Mouse (Mus musculus) c-Kit-negative CD71-positive TER-119-positive erythroid progenitor cells, embryonic 14.5 days (primary cell): ENCODE measurements at regions not wholly inside any gene's neighbourhood (a gene's known extent, or its start where the extent isn't known, plus 50 kb on each side); places are given as distances from the start of the nearest gene placed in this dataset.

Experiments used
- DNase-seq: peaks from one replicate; pipeline ENCODE4 v3.0.0-alpha.2; 2013; ENCODE audit warnings: low read depth, low spot score

DNA sequence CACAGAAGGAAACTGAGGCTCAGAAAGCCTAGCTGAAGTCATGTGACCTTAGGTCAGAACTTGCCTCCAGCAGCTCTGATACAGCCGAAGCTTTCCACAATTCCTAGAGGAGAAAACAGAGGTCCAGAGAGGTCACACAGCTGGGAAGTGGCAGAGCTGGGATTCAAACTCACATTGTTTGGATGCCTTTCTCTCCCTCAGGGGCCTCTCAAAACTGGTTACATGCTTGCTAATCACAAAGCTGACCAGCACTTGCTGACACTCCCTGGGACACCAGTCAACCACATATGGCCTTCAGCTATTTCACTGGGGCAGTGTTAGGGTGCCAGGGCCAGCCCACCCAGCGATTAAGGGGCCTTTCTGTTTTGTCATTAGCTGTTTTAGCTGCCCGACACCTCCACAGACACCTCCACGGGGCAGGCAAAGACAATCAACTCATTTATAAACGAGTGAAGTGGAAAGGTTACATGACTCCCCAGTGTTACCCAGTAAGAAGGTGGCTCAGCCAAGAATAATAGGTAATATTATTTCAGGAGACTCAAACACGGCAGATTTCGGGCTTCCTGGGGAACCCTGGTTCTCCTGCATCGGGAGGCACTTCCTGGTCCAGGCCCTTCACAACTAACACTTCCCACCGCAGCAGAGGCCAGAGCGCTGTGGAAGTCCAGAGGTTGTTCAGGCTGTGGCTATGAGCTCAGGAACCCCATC is 71.4 kb downstream of the 2410131K14Rik start:
- DNase-seq = no peak

DNA sequence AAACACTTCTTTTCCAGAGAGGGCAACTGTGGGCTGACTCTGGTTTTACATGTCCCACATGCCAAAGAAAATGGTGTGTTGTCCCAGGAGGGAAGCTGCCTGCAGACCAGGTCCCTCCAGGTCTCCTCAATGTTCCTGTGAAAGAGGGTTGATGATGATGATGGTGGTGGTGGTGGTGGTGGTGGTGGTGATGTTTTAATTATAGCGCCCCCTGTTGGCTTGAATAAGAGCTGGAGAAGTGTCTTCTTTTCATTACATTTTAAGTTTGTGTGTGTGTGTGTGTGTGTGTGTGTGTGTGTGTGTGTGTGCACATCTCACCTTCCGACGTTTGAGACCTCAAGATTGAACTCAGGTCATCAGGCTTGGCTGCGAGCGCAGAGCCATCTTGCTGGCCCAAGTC is 73.0 kb downstream of the 2410131K14Rik start:
- no peak for DNase-seq

DNA sequence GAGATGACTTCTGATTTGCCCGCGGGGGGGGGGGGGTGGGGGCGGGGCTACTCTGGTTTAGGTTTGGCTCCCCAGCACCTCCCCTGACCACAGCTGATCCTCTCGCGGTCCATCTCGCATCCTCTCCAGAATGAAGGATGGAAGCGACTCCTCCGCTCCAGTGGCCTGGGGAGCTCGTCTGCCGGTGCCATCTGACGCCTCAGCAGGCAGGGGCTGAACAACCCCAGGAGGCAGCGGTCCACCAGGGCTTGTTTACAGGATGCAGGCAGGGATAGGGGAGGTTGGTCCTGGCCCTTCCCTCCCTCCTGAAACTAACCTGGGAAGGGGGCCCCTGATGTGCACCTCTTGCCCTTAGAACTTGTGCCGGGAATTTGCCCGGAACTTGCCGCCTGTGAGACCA is 73.9 kb downstream of the 2410131K14Rik start:
- no peak for DNase-seq

DNA sequence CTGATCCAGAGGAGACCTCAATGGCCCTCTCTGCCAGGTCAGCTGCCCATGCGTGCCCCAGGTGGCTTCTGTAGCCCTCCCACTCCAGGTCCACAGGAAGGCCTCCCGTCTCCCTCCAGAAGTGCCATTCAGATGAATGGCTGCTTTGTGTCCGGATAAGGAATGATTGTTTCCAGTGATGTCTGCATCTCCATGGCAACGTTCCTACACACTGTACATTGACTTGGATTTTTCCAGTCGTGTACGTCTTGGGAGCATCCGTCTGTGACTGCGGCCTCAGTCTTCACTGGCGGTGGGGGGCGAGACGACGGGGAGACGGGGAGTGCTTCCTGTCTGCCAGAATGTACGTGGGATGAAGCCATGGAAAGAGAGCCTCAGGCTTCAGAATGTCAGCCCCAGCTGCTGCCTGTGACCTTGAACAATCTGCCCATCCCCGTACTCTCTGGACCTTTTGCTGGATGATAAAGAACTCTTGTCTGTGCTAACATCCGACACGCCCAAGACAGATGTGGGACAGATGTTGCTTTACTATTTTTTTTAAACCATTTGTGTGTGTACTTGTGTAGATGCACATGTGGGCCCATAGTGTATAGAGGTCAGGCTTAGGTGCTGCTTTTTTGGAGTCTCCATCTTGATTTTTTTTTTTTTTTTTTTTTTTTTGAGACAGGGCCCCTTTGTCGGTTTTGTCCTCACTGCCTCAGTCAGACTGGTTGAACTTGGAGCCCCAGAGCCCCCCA is 76.9 kb downstream of the 2410131K14Rik start:
- no peak for DNase-seq

DNA sequence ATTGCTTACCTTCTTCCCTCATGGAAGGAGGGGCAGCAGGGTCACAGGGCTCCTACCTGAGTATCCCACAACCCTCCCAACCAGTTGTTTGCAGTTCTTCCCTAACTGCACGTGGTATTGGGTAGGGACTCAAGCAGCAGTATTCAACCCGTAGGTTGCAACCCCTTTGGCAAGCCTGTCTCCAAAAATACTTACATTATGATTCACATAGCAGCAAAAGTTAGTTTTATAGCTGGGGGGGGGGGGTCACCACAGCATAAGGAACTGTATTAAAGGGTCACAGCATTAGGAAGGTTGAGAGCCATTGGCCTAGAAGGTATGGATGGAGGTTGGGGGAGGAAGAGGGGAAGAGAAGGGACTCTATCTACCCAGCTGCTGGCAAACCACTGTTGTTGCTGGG is 78.1 kb downstream of the 2410131K14Rik start:
- no peak for DNase-seq

DNA sequence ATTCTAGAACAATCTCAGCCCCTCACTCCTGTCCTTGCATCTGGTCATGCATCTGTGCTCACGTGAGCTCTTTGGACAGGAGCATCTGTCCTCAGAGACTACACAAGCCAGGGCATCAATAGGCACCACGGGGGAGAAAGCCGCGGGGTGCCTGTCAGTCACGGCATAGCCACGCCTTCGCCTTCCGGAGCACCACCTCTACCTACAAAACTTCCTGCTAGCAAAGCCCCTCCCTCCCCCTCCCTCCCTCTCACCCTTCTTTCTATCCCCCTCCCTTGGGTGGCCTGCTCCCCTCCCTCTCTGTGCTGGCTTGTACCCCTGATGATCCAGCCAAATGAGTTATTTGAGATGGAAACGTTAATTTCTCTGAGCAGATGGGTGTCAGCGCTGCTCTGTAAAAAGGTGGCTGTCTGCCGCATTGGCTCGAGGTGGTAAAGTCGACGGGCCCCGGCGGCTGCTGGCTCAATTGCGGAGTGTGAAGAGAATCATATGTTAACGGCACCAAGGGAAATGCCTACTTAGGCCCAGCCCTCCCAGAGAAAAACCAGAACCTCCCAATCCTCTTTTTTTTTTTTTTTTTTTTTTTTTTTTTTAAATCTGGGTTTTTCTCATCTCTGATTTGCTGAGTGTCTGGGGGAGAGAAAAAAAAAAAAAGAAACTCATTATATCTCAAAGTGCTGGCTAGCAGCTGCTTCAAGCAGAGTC is 82.0 kb downstream of the 2410131K14Rik start:
- DNase-seq = no peak

DNA sequence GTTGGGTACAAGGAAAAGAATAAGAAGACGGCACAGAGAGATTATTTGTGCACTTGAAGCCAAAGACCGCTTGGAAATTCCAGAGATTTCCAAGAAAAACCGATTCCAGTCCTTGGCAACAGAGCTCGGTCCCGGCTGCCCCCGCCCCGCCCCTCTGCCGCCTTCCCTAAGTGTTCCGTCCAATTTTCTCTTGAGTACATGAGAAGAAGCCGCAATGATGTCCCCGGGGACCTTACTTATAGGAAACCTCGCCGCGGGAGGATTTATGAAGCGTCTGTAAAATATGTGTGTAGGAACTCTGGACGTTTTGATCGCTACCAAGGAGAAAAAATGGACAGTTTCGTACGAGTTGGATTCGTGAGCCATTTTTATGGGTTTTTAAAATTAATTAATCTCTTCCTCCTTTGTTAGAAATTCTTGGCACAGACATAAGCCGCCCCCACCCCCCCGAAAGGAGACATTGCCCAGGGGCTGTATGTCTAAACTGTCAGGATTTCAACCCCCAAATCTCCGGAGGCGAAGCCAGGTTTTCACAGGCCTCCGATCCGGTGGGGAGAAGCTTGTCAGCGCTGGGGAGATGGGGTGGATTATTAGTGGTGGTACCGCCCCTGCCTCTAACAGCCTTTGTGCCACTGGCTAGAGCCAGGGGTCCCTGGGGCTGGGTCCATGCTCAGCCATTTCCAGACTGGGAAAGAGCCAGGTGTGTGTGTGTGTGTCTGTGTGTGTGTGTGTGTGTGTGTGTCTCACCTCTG is 83.1 kb downstream of the 2410131K14Rik start:
- no peak for DNase-seq

DNA sequence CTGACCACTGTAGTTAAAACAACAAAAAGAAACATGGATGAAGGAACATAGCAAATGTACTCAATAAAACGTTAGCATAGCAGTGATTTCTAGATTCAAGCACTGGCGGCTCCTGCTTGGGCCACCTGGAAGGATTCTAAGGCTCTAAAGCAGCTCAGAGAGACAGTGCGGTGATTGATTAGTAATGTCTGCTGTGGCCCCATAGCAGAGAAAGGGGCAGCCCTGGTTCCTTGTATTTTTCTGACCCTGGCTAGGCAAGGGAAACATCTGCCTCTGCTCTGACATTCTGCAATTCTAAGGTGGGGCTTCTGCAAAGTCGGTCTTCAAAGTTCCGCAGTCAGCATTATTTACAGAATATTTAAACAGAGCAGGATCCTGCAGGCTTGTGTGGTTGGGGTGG is 84.1 kb downstream of the 2410131K14Rik start:
- DNase-seq = no peak

DNA sequence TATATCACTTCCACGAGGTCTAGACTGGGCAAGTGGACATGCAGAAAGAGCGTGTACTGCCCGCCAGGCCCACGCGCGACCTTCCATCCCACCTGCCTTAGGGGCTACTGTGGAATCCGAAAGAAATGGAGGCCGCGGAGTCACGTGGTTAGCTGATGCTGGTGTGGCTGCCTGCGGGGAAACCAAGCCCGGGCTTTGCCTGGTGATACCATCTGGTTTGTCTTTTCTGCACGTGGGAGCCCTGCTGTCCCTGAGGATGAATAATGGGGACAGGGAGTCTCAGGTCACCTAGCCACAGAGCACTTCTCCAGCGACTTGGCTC is 86.2 kb downstream of the 2410131K14Rik start:
- no peak for DNase-seq

DNA sequence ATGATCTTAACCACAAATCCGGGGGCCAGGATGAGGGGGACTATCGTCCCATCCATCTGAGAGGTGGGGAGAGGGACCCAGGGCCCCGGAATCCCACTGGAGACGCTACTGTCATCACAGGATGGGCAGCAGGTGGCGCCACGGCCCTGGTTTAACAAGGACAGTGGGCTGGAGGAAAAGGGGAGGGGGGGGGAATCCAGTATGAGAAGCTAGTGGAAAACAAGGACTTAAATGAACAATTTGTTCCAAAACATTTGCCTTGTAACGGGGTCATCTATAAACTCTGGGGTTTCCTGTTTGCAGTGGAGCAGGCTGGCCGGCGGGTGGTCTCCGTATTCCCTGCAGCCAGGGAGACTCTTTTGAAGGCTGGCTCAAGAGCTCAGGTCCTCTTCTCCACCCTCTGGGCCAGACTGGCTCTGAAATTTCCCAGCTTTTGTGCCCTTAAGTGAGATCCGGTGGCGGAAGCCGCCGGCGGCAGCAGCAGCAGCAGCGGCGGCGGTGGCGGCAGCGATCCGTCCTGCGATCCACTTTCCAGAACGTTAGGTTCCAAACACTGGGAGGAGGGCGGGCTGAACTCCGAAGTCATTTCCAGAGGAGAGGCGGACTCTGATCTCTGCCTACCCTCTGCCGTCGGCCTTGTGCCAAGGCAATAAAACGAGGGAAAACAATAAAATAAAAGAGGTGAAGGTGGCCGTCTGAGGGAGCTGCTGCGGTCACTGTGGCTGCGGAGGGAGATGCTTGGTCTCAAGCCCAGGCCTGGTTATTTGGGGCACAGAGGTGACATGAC is 86.8 kb downstream of the 2410131K14Rik start:
- DNase-seq = no peak

DNA sequence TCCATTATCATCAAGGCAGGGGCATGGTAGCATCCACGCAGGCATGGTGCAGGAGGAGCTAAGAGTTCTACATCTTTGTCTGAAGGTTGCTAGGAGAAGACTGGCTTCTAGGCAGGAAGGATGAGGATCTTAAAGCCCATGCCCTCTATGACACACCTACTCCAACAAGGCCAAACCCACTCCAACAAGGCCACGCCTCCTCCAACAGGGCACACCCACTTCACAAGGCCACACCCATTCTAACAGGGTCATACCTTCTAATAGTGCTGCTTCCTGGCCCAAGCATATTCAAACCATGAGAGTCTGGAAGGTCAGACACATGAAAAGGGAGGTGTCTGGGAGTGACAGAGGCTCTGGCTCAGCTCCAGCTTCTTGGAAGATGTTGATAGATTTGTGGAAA is 89.0 kb downstream of the 2410131K14Rik start:
- DNase-seq = no peak

DNA sequence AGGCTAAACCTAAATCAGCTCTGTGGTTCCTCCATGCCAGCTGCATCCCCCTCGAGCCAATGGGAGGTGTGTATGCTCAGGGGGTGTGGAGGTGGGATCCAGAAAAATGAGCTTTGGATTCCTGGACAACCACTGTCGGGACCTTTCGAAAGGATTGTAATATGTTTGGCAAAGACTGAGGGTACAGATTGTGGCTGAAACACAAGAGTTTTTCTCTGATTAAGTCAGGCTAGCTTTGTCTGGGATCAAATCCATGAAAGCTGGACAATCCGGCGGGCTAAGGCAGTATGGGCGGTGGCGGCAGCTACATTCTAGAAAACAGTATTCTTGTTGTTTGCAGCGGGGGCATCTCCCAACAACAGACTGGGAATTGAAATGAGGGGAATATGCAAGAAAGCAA is 93.2 kb downstream of the 2410131K14Rik start:
- DNase-seq = no peak

DNA sequence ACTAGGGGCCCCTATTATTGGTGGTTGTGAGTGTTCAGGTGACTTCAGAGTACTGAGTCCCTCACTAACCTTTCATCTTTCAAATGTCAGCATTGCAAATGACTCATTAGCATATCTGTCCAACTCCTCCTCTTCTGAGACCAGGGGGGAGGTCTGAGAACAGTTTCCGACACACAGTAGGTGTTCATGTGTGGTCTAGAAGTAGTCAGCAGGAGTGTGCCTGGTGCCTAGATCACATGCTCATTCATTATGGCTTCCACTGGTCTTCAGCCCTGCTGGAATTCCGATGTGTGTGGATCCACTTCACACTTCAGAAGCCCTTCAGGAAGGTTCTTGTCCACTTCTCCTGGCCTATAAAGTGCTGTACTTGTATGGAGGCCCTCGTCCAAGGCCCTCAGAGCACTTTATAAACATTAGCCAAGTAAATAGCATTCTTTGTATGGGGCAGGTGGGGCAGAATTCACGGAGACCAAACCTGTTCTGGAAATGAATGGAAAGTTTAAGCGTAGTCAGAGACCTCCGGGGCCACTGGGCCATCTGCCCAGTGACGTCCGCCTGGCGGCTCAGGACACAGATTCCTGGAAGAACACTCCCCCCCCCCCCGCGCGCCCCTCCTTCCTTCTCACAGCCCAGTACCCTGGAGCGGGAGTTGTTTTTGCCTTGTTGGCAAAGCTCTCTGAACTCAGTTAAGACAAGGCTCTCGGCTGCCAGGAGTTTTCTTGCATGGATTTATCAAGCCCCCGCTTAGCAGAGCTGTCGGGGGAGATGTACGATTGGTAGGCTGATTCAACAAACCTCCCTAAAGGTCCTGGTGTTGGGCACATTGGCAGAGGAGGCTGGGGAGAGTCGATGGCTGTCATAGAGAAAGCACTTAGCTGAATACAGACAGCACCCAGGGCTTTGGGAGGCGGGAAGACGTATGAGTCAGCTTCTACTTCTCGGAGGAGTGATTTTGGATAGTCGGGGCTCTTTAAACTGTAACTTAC is 94.9 kb downstream of the 2410131K14Rik start:
- DNase-seq = no peak

DNA sequence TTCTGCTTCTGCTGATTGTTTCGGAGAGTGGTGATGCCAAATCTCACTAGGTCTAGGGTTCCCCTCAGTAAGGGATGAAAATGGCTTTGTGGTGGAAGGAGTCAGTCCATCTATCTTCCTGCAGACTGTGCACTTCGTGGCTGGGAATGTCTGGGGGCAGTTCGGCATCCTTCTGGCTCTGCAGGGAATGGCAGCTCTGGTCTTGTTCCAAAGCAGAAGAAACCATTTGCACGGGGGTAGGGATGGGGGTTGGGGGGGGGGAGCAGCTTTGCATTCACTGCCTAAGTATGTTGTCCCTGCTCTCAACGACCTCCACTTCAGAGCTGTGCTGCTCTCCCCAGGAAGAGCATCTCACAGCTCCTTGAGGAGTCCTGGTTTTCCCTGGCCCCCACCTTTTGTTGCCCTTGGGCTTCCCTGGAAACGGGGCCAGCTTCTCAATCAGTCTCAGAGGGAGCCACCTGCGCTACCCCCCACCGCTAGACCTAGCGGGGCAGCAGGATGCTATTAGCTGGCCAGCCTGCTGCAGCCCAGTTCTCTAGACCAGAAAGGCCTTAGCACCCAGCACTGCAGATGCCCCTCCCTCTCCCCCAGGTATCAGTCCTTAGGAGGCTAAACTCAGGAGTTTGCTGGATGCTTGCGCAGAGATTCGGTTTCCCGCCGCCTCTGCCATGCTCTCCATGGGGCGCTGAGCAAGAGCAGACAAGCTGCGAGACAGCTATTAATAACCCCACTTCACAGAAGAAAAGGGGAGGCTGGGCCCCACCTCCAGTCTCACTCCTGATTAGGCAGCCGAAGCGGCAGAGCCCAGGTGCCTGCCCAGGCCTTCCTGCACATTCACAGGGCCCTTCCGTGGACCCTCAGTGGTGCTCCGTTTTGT is 98.7 kb downstream of the 2410131K14Rik start:
- no peak for DNase-seq

DNA sequence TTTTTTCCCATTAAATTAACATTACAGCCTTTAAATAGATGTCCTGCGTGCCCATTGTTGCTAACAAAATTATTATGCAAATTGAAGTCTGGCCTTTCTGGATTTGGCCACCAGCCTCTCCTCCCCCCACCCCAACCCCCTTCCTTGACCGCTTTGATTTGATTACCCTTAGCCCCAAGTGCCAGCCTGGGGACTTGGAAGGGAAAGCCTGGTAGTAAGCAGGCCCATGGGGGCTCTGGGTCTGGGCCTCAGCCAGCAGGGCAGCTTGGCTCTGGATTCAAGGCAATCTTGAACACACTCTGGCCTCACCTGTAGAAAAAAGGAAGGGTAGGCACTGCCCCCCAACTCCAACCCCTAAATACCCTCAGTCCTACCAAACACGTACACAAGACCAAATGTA is 100.2 kb downstream of the 2410131K14Rik start:
- no peak for DNase-seq

DNA sequence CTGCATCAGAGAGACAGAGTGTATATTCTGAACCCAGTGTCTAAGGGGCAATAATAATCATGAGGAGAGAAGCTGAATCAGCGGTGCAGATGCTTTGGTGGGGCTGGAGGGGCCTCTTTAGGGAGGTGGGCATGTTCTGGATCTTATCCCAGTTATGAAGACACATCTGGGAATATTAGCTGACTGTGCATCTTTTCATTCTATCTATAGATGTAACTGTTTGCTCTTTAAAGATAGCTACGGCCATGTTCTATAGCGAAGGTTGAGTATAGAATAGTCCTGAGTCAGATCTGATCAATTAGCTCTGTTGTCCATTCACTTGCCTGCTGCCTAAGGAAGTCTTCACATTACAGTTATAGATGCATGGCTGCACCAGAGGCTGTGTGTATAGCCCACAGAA is 104.0 kb downstream of the 2410131K14Rik start:
- DNase-seq = no peak

DNA sequence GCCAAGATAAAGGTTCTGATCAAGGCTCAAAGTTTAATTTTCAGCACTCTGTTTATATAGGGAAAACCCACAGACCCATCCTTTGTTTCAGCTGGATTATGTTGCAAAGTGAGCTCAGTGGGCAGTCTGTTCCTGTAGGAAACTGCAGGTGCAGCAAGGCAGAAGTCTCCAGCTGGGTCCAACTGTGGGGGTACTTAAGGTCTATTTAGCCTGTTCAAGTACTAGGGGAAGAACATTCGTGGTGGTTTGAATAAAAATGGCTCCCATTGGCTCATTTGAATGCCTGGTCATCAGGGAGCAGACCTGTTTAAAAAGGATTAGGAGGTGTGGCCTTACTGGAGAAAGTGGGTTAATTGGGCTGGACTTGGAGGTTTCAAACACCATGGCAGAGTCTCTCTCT is 106.3 kb downstream of the 2410131K14Rik start:
- no peak for DNase-seq

DNA sequence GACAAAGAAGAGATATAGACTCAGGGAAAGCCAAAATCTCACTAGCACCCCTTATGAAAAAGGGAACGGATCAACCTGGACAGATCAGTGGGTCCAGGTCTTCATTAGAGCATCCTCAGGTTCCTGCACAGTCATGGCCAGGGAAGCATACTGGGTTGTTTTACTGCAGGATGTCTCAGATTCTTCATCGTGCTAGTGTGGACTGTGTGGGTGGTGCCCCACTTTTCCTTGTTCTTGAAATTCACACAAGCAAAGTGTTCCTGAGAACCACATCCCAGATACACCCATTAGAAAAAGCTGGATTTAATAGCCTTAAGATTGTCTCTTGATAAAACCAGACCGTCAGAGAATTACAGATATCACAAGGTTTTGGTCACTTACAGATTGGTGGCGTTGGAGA is 107.1 kb downstream of the 2410131K14Rik start:
- no peak for DNase-seq

DNA sequence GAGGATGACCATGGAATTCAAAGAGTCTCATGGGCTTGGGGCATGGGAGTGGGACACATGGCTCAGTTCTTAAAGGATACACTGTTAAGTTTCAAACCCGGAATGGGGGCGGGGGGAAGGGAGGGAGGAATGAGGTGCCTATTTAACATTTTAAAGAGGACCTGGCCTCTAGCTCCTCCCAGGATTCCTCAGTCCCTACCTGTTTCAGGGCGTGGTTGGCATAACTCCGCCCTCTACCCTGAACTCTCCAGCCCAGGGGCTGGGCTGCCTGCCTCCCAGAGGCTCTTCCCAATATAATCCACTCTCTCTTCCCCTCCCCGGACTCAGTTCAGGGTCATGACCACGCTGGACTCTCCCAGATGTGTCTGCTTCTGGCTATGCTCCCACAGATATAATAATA is 108.0 kb downstream of the 2410131K14Rik start:
- no peak for DNase-seq
